Mouse (Mus musculus) CH12.LX (cell line): ENCODE results near the gene Cacnb3. TPM values are rescaled to one million over a fixed set of nuclear protein-coding genes. Genes with fewer than 3 reads are reported as not detected.

Experiments
- DNase-seq: peaks from one replicate; pipeline ENCODE4 v3.0.0-alpha.2; 2013; ENCODE audit errors: extremely low read depth
- H3K27ac ChIP-seq: 2 replicates; pipeline ENCODE4 v1.5.1; 2012; ENCODE audit warnings: low read depth, mild to moderate bottlenecking, control low read depth, moderate library complexity; ENCODE audit not compliant: insufficient read depth
- H3K27me3 ChIP-seq: replicated peaks from 2 replicates; pipeline ENCODE3; 2012; ENCODE audit warnings: inconsistent platforms
- H3K36me3 ChIP-seq, 2 experiments: replicated peaks in 1 of 2; 2 replicates each; pipeline versions ENCODE3 to v1.6.1; 2012; ENCODE audit warnings: inconsistent platforms in 1 of 2, low read length in 1 of 2, mild to moderate bottlenecking in 1 of 2, mixed read lengths in 1 of 2, moderate library complexity in 1 of 2; ENCODE audit not compliant: control insufficient read depth in 1 of 2, insufficient read depth in 1 of 2
- H3K4me1 ChIP-seq, 2 experiments: 2 replicates each; pipeline ENCODE4 v1.6.1; 2012; ENCODE audit warnings: inconsistent platforms in 1 of 2, moderate library complexity in 1 of 2; ENCODE audit not compliant: insufficient read depth in 2 of 2, control insufficient read depth in 1 of 2
- H3K4me2 ChIP-seq: 2 replicates; pipeline ENCODE4 v1.6.1; 2012; ENCODE audit warnings: low read depth, mild to moderate bottlenecking, control low read depth; ENCODE audit not compliant: poor library complexity, insufficient read depth, severe bottlenecking
- H3K4me3 ChIP-seq, 3 experiments: fragments of 150-350 bp in 1 of 3; sonication (generic) in 1 of 3; replicated peaks in 1 of 3; 2 replicates each; pipeline versions ENCODE3 to v1.5.1; 2011 to 2012; ENCODE audit warnings: low read depth in 2 of 3, low read length in 2 of 3, mild to moderate bottlenecking in 2 of 3, moderate library complexity in 2 of 3, control low read depth in 1 of 3, improper control_type of control experiment in 1 of 3, inconsistent platforms in 1 of 3, mixed read lengths in 1 of 3; ENCODE audit not compliant: poor library complexity in 1 of 3
- H3K79me2 ChIP-seq: replicated peaks from 2 replicates; pipeline ENCODE4 v1.6.1; 2012; ENCODE audit warnings: mild to moderate bottlenecking, moderate library complexity; ENCODE audit not compliant: control insufficient read depth, poor library complexity, insufficient read depth, severe bottlenecking; ENCODE audit errors: extremely low read depth
- H3K9ac ChIP-seq: 2 replicates; pipeline ENCODE4 v1.6.1; 2012; ENCODE audit warnings: low read depth, mild to moderate bottlenecking, control low read depth, moderate library complexity; ENCODE audit not compliant: insufficient read depth
- H3K9me3 ChIP-seq: replicated peaks from 2 replicates; pipeline ENCODE3; 2012; ENCODE audit warnings: low read length, inconsistent platforms, mixed read lengths
- BHLHE40 ChIP-seq: IDR thresholded peaks from 2 replicates; pipeline ENCODE4 v1.6.1; 2011; ENCODE audit warnings: mild to moderate bottlenecking, low read depth, low read length, improper control_type of control experiment
- CHD2 ChIP-seq: IDR thresholded peaks from 2 replicates; pipeline ENCODE4 v1.6.1; 2011; ENCODE audit warnings: low read length, improper control_type of control experiment
- CTCF ChIP-seq, 2 experiments: IDR thresholded peaks in 1 of 2; conservative IDR thresholded peaks in 1 of 2; 2 replicates each; pipeline ENCODE4 v1.5.1; 2011 to 2012; ENCODE audit warnings: low read depth in 2 of 2, low read length in 2 of 2, improper control_type of control experiment in 1 of 2, inconsistent platforms in 1 of 2, mild to moderate bottlenecking in 1 of 2, moderate library complexity in 1 of 2
- ELF1 ChIP-seq: IDR thresholded peaks from 2 replicates; pipeline ENCODE4 v1.6.1; 2014; ENCODE audit warnings: low read depth, mild to moderate bottlenecking, inconsistent platforms, low read length, improper control_type of control experiment
- ETS1 ChIP-seq: conservative IDR thresholded peaks from 2 replicates; pipeline ENCODE4 v1.6.1; 2012; ENCODE audit warnings: low read depth, mild to moderate bottlenecking, inconsistent platforms, low read length, improper control_type of control experiment, moderate library complexity
- HCFC1 ChIP-seq: IDR thresholded peaks from 2 replicates; pipeline ENCODE4 v1.6.1; 2012; ENCODE audit warnings: low read depth, mild to moderate bottlenecking, inconsistent platforms, low read length, improper control_type of control experiment
- JUND ChIP-seq: conservative IDR thresholded peaks from 2 replicates; pipeline ENCODE4 v1.6.1; 2011; ENCODE audit warnings: low read depth, low read length, improper control_type of control experiment
- KAT2A ChIP-seq: IDR thresholded peaks from 2 replicates; pipeline ENCODE4 v1.6.1; 2012; ENCODE audit warnings: low read length, improper control_type of control experiment, inconsistent platforms; ENCODE audit not compliant: insufficient replicate concordance
- MAFK ChIP-seq: IDR thresholded peaks from 2 replicates; pipeline ENCODE4 v1.6.1; 2011; ENCODE audit warnings: low read length, improper control_type of control experiment; ENCODE audit not compliant: insufficient replicate concordance
- MAX ChIP-seq: IDR thresholded peaks from 2 replicates; pipeline ENCODE4 v1.6.1; 2011; ENCODE audit warnings: low read length, improper control_type of control experiment
- MEF2A ChIP-seq: IDR thresholded peaks from 2 replicates; pipeline ENCODE4 v1.6.1; 2014; ENCODE audit warnings: low read depth, mild to moderate bottlenecking, inconsistent platforms, low read length, improper control_type of control experiment, borderline replicate concordance
- MXI1 ChIP-seq: IDR thresholded peaks from 2 replicates; pipeline ENCODE4 v1.6.1; 2011; ENCODE audit warnings: mild to moderate bottlenecking, low read depth, low read length, improper control_type of control experiment
- NELFE ChIP-seq: IDR thresholded peaks from 2 replicates; pipeline ENCODE4 v1.6.1; 2011; ENCODE audit warnings: low read depth, low read length, improper control_type of control experiment
- NRF1 ChIP-seq: IDR thresholded peaks from 2 replicates; pipeline ENCODE4 v1.6.1; 2014; ENCODE audit warnings: low read depth, mild to moderate bottlenecking, inconsistent platforms, low read length, improper control_type of control experiment, moderate library complexity
- POLR2A ChIP-seq: IDR thresholded peaks from 2 replicates; pipeline ENCODE4 v1.6.1; 2011; ENCODE audit warnings: low read depth, mild to moderate bottlenecking, improper control_type of control experiment, low read length
- POLR2AphosphoS2 ChIP-seq: IDR thresholded peaks from 2 replicates; pipeline ENCODE4 v1.6.1; 2011; ENCODE audit warnings: low read depth, low read length, improper control_type of control experiment
- RCOR1 ChIP-seq: conservative IDR thresholded peaks from 2 replicates; pipeline ENCODE4 v1.6.1; 2012; ENCODE audit warnings: low read depth, mild to moderate bottlenecking, inconsistent platforms, low read length, improper control_type of control experiment
- SIN3A ChIP-seq: IDR thresholded peaks from 2 replicates; pipeline ENCODE4 v1.6.1; 2012; ENCODE audit warnings: low read length, improper control_type of control experiment, inconsistent platforms
- TBP ChIP-seq: conservative IDR thresholded peaks from 2 replicates; pipeline ENCODE4 v1.6.1; 2011; ENCODE audit warnings: low read depth, low read length, improper control_type of control experiment
- TCF12 ChIP-seq: IDR thresholded peaks from 2 replicates; pipeline ENCODE4 v1.6.1; 2014; ENCODE audit warnings: low read depth, mild to moderate bottlenecking, inconsistent platforms, low read length, improper control_type of control experiment
- USF1 ChIP-seq: IDR thresholded peaks from 2 replicates; pipeline ENCODE4 v1.6.1; 2014; ENCODE audit warnings: low read depth, mild to moderate bottlenecking, inconsistent platforms, low read length, improper control_type of control experiment
- ZNF384 ChIP-seq: IDR thresholded peaks from 2 replicates; pipeline ENCODE4 v1.6.1; 2012; ENCODE audit warnings: low read depth, low read length, improper control_type of control experiment, inconsistent platforms
- dilution Hi-C: fragments of 300-500 bp; cut with MboI; formaldehyde crosslinking; loops from 2 replicates; pipeline ENCODE4 v1.14.3; 2020; ENCODE audit warnings: low sequenced_read_pairs; ENCODE audit not compliant: extremely low pct_unique_long_range_greater_than_20kb, extremely low pct_ligation_motif_present
- in situ Hi-C: fragments of 300-500 bp; cut with MboI; formaldehyde crosslinking; loops from 3 replicates; pipeline ENCODE4 v1.14.3; 2019; ENCODE audit warnings: low sequenced_read_pairs, low pct_ligation_motif_present, low pct_unique_long_range_greater_than_20kb, mixed read lengths
- polyA plus RNA-seq: library from polyadenylated mRNA; unstranded; fragments of >175 nt; gene quantifications from 2 replicates; pipeline ENCODE4 v1.2.1, GENCODE M21; 2012; ENCODE audit warnings: low read depth; ENCODE audit not compliant: insufficient read length
- total RNA-seq, 2 experiments: library from RNA; depleted of rRNA; stranded (reverse); fragments of 300-350 nt in 1 of 2; fragments of >200 nt in 1 of 2; gene quantifications; 2 replicates each; pipeline ENCODE4 v1.2.3; 2012 to 2014

Gene Cacnb3
- total and polyA plus RNA-seq, 3 experiments, result 2.5 to 7.0 (median 4.3) TPM

DNA sequence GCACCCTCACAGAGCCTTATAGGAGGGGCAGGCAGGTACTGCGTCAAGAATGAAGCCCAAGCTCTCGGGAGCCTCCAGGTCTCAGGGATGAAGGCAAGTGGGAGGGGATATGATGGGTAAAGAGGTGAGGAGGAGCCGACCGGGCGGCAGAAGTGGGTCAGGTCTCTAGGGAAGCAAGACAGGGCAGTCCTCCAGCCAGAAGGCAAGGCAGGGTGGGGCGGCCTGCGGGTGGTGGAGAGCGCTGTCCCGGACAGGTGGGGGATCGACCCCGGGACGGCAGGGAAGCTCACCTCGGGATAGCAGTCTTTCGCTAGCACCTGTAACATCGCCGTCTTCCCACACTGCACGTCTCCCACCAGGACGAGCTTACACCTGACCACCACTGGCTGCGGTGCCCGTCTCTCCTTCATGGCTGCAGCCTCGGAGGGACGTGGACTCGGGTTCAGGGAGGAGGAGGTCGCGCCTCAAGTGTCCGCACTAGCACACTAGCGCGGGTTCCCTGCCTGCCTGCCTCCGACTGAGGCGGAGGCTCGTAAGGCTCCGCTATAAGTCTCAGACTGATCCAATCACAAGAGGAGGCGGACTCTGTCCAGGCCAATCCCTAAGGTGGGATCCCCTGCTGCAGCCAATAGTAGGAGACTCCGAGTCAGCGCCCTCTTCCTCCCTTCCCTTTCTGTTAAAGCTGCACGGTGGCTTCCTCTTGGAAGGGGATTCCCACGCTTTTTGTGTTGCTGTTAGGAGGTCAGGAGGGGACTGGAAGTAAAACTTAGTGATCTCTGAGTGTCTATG lies 46.5 kb downstream of the Cacnb3 start, which contains the start of gene Rnd1 (continued):
- peak; percentile 79 for TF ChIP-seq ELF1
- TF ChIP-seq NELFE, result peak; percentile 95
- no peak; the same call in 1 of the 2 replicates for TF ChIP-seq RCOR1
- peak; percentile 41; the same call in 1 of the 2 replicates for TF ChIP-seq HCFC1
- peak; percentile 79; the same call in 1 of the 2 replicates for TF ChIP-seq MAX
- peak; percentile 23; the same call in 1 of the 2 replicates for TF ChIP-seq BHLHE40
- TF ChIP-seq ZNF384, result no peak
- TF ChIP-seq MAFK, result no peak
- TF ChIP-seq USF1, result no peak
- peak; percentile 76 for TF ChIP-seq SIN3A
- peak; percentile 81 for TF ChIP-seq TCF12
- TF ChIP-seq, all 38 proteins: peak for 16

DNA sequence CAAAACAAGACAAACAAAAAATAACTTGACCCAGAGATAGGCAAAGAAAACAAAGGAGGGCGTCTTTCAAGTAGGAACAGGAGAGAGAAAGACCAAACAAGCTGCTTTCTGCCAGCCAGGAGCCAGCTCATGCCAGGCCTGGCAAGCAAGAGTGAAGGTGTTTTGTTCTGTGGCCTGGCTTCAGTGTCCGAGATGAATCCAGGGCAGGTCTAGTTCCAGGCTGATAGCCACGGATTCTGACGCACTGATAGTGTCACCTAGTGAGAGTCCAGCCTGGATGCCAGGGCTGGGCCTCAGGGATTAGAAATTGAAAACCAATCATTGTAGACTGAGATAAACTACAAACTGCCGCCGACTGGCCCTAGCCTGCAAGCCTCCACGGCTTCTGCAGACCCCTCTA lies 47.3 kb downstream of the Cacnb3 start:
- Histone ChIP-seq H3K9ac (no peak overlapping the region), H3K4me3 (peak overlapping the region in 1 of 3 experiments; percentile 61), H3K4me2 (peak overlapping the region; percentile 65; the same call in 1 of the 2 replicates), H3K36me3 (peaks cover 0 to 19% of the 10 kb centered on the region in 2 experiments), H3K27ac (no peak overlapping the region), H3K4me1 (peaks cover 8 to 31% of the 10 kb centered on the region in 2 experiments), H3K27me3 (peaks cover 17% of the 10 kb centered on the region)
- in situ Hi-C loops, result no loop called here
- no peak for TF ChIP-seq NRF1
- TF ChIP-seq CTCF (conservative IDR thresholded peaks at IDR 0.05 in 1 of 2, IDR thresholded peaks at IDR 0.05 in 1 of 2; ENCODE audit: low read depth in 2 of 2, low read length in 2 of 2), result no peak
- no peak for TF ChIP-seq MAX
- no peak for TF ChIP-seq TBP
- no peak for TF ChIP-seq MAFK
- no peak for TF ChIP-seq CHD2
- TF ChIP-seq USF1, result no peak
- TF ChIP-seq, all 38 proteins: peak for 0
- no peaks in the 10 kb centered on the region for H3K9me3 ChIP-seq
- dilution Hi-C loops, result no loop called here
- DNase-seq, result no peak
- H3K79me2 ChIP-seq, result no peaks in the 10 kb centered on the region

DNA sequence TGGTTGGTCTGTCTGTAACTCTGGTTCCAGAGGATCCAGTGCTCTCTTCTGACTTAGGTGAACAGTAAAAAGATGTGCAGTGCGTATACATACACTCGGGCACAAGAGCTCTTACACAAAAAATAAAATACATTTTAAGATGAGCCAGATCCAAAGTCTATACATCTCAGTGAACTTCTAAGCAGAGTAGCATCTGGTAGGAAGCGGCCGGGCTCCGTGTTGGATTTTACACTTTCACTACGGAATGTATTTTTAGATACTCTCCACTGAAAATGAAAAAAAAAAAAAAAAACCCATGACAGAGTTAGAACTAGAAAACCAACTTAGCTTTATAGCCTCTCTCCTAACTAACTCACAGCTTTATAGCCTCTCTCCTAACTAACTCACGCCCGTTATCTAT lies 50.0 kb downstream of the Cacnb3 start:
- TF ChIP-seq MEF2A (no peak), JUND (no peak), BHLHE40 (no peak), SIN3A (no peak), ZNF384 (no peak), KAT2A (no peak), POLR2AphosphoS2 (no peak), CTCF (conservative IDR thresholded peaks at IDR 0.05 in 1 of 2, IDR thresholded peaks at IDR 0.05 in 1 of 2; ENCODE audit: low read depth in 2 of 2, low read length in 2 of 2) (no peak), POLR2A (no peak), USF1 (no peak), TBP (no peak), NELFE (no peak), MXI1 (no peak), MAFK (no peak), ETS1 (no peak), TCF12 (no peak)
- H3K9ac ChIP-seq, result no peak overlapping the region

More for the DNA sequence above, 50.0 kb downstream of the Cacnb3 start:
- H3K27ac ChIP-seq, result no peak overlapping the region
- H3K4me1 ChIP-seq, result peaks cover 15 to 49% of the 10 kb centered on the region in 2 experiments
- no peaks in the 10 kb centered on the region for H3K9me3 ChIP-seq
- H3K79me2 ChIP-seq, result no peaks in the 10 kb centered on the region
- dilution Hi-C loops (no loop called here), in situ Hi-C loops (no loop called here)
- no peak overlapping the region for H3K4me3 ChIP-seq
- H3K36me3 ChIP-seq, result no peaks in the 10 kb centered on the region
- no peak overlapping the region for H3K4me2 ChIP-seq
- peaks cover 17% of the 10 kb centered on the region for H3K27me3 ChIP-seq
- DNase-seq, result no peak
